Mouse (Mus musculus): ENCODE measurements around the gene Vangl1.
"Not testable (repeated sequence)": the region's sequence is repeated elsewhere in the genome, so short reads cannot be mapped to it uniquely, and the experiment has no call there.

- not testable (repeated sequence) for TF ChIP-seq CTCF, EP300 (IDR thresholded peaks at IDR 0.05; ENCODE audit: low read depth)
Observed at GRCm38 (mm10) chr3:102163861-102164260, 40.6 kb downstream of the Vangl1 start.

All from liver, embryonic 14.5 days (tissue).